Mouse (Mus musculus) stomach, postnatal 0 days (tissue): Measurements from ENCODE around the gene Xxylt1.

Experiments used
- CTCF ChIP-seq: IDR thresholded peaks from 2 replicates; pipeline ENCODE4 v1.5.1; 2016; ENCODE audit warnings: antibody characterized with exemption, low read depth, mild to moderate bottlenecking, moderate library complexity
- EP300 ChIP-seq: optimal IDR thresholded peaks from 2 replicates; pipeline ENCODE3; 2016; ENCODE audit warnings: antibody characterized with exemption

GRCm38 (mm10) chr16:30948636-30949035 lies 132.6 kb downstream of the Xxylt1 start:
- TF ChIP-seq CTCF (no peak), EP300 (no peak)
